Mouse (Mus musculus) neural tube, embryonic 12.5 days (tissue): ENCODE measurements at regions not wholly inside any gene's neighbourhood (a gene's known extent, or its start where the extent isn't known, plus 50 kb on each side); places are given as distances from the start of the nearest gene placed in this dataset. TPM values are rescaled to one million over a fixed set of nuclear protein-coding genes. Genes with fewer than 3 reads are reported as not detected.

Experiments
- ATAC-seq: fragments of 200-750 bp; cut with Nextera tagmentation; 2 replicates; pipeline ENCODE4 v1.8.0; 2017; ENCODE audit warnings: low read depth, mild to moderate bottlenecking, moderate TSS enrichment, moderate library complexity; ENCODE audit not compliant: low FRiP score
- H3K27ac ChIP-seq: fragments of 300-500 bp; sonication (generic); 2 replicates; pipeline ENCODE4 v1.5.1; 2016
- H3K27me3 ChIP-seq: fragments of 300-500 bp; sonication (generic); replicated peaks from 2 replicates; pipeline ENCODE4 v1.6.1; 2016; ENCODE audit warnings: mild to moderate bottlenecking
- H3K36me3 ChIP-seq: fragments of 300-500 bp; sonication (generic); 2 replicates; pipeline ENCODE4 v1.6.1; 2016; ENCODE audit warnings: mild to moderate bottlenecking
- H3K4me1 ChIP-seq: fragments of 300-500 bp; sonication (generic); 2 replicates; pipeline ENCODE4 v1.6.1; 2016
- H3K4me2 ChIP-seq: fragments of 300-500 bp; sonication (generic); replicated peaks from 2 replicates; pipeline ENCODE4 v1.6.1; 2016; ENCODE audit warnings: mild to moderate bottlenecking
- H3K4me3 ChIP-seq: fragments of 300-500 bp; sonication (generic); 2 replicates; pipeline ENCODE4 v1.5.1; 2016
- H3K9ac ChIP-seq: fragments of 300-500 bp; sonication (generic); 2 replicates; pipeline ENCODE4 v1.6.1; 2016; ENCODE audit warnings: mild to moderate bottlenecking
- H3K9me3 ChIP-seq: fragments of 300-500 bp; sonication (generic); 2 replicates; pipeline ENCODE4 v1.6.1; 2016; ENCODE audit warnings: mild to moderate bottlenecking
- WGBS: fragments of 180-500 bp; shearing (Covaris S2); methylation state at CpG from one replicate; pipeline ENCODE4 v1.1.7; 2016; 5-methylcytosine and 5-hydroxymethylcytosine counted together
- microRNA-seq: library from miRNA; unstranded; fragments of <30 nt; microRNA quantifications from one replicate; pipeline ENCODE4, GENCODE M21; 2017

DNA sequence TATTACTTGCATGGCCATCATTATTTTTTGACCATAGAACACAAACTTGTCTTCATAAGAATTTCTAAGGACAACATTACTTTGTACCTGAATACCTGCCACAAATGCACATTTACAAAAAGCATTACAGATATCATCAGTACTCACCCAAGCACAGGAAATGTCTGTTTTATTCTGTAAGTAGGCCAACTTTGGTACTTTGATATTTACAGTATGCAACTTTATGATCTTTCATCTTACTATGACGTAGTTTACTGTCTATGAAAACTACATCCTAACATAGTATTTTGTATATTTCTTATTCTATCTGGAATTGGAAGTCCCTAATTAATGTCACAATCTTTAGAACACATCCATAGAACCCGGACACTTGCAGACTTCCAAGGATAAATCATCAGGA is 282.2 kb upstream of the Egfl6 start:
- H3K4me2 ChIP-seq = no peak overlapping the region
- H3K27ac ChIP-seq = no peak overlapping the region
- 73% methylated on average over 2 of the region's 2 CpGs for WGBS
- H3K36me3 ChIP-seq = no peaks in the 10 kb centered on the region
- H3K9me3 ChIP-seq = no peaks in the 10 kb centered on the region
- H3K9ac ChIP-seq = no peak overlapping the region
- H3K4me1 ChIP-seq = no peaks in the 10 kb centered on the region
- no peak overlapping the region for H3K4me3 ChIP-seq
- ATAC-seq = no peak
- H3K27me3 ChIP-seq = no peaks in the 10 kb centered on the region

Small RNA genes in the stretch of these regions (microRNA-seq; reads per million reads assigned to microRNA genes)
- gene Gm22368 = not detected
- not detected for gene Gm44376
